Mouse (Mus musculus): Measurements from ENCODE around the gene Terb1.

Terb1 gene

GRCm38 (mm10) chr8:104448796-104449195 is 60.9 kb downstream of the Terb1 start:
- no peak for DNase-seq (ENCODE audit: low spot score)

GRCm38 (mm10) chr8:104446016-104446415 is 63.7 kb downstream of the Terb1 start:
- no peak for DNase-seq (ENCODE audit: low spot score)

- no peak for DNase-seq (ENCODE audit: low spot score)
Observed at GRCm38 (mm10) chr8:104445248-104445647, 64.5 kb downstream of the Terb1 start.

GRCm38 (mm10) chr8:104443125-104443679 is 66.5 kb downstream of the Terb1 start:
- DNase-seq (ENCODE audit: low spot score): no peak

GRCm38 (mm10) chr8:104442299-104443124 is 67.2 kb downstream of the Terb1 start, which contains the start of gene Dync1li2:
Gene Dync1li2 (minus strand): TSS chr8:104443047.
- DNase-seq (ENCODE audit: low spot score): peak; percentile 88

GRCm38 (mm10) chr8:104441613-104442012 is 68.1 kb downstream of the Terb1 start:
- DNase-seq (ENCODE audit: low spot score): no peak

- no peak for DNase-seq (ENCODE audit: low spot score)
Observed at GRCm38 (mm10) chr8:104439461-104439860, 70.2 kb downstream of the Terb1 start.

- DNase-seq (ENCODE audit: low spot score): no peak
Observed at GRCm38 (mm10) chr8:104437494-104438135, 72.1 kb downstream of the Terb1 start.

- no peak for DNase-seq (ENCODE audit: low spot score)
Observed at GRCm38 (mm10) chr8:104436591-104436990, 73.1 kb downstream of the Terb1 start.

- DNase-seq (ENCODE audit: low spot score): peak; percentile 90
Observed at GRCm38 (mm10) chr8:104436038-104436437, 73.7 kb downstream of the Terb1 start.

GRCm38 (mm10) chr8:104434826-104435354 is 74.8 kb downstream of the Terb1 start:
- no peak for DNase-seq (ENCODE audit: low spot score)

- DNase-seq (ENCODE audit: low spot score): no peak
Observed at GRCm38 (mm10) chr8:104434275-104434674, 75.4 kb downstream of the Terb1 start.

GRCm38 (mm10) chr8:104433191-104433842 is 76.4 kb downstream of the Terb1 start:
- no peak for DNase-seq (ENCODE audit: low spot score)

- no peak for DNase-seq (ENCODE audit: low spot score)
Observed at GRCm38 (mm10) chr8:104432656-104433055, 77.1 kb downstream of the Terb1 start.

GRCm38 (mm10) chr8:104430230-104430629 is 79.5 kb downstream of the Terb1 start:
- DNase-seq (ENCODE audit: low spot score): no peak

GRCm38 (mm10) chr8:104427703-104428102 is 82.0 kb downstream of the Terb1 start:
- no peak for DNase-seq (ENCODE audit: low spot score)

- no peak for DNase-seq (ENCODE audit: low spot score)
Observed at GRCm38 (mm10) chr8:104422313-104422712, 87.4 kb downstream of the Terb1 start.

- no peak for DNase-seq (ENCODE audit: low spot score)
Observed at GRCm38 (mm10) chr8:104416022-104416421, 93.7 kb downstream of the Terb1 start.

GRCm38 (mm10) chr8:104414204-104414603 is 95.5 kb downstream of the Terb1 start:
- DNase-seq (ENCODE audit: low spot score): no peak

GRCm38 (mm10) chr8:104413770-104414169 is 95.9 kb downstream of the Terb1 start:
- DNase-seq (ENCODE audit: low spot score): no peak

GRCm38 (mm10) chr8:104412805-104413532 is 96.7 kb downstream of the Terb1 start:
- DNase-seq (ENCODE audit: low spot score): no peak

- no peak for DNase-seq (ENCODE audit: low spot score)
Observed at GRCm38 (mm10) chr8:104411972-104412371, 97.7 kb downstream of the Terb1 start.
